Mouse (Mus musculus): ENCODE measurements around the gene Ugp2. TPM values are rescaled to one million over a fixed set of nuclear protein-coding genes. Genes with fewer than 3 reads are reported as not detected.

Gene Ugp2
- polyA plus RNA-seq, 1 experiment, result 3.7 TPM

GRCm38 (mm10) chr11:21401248-21401647 lies 30.2 kb upstream of the Ugp2 start:
- DNase-seq, result no peak
- no peaks in the 10 kb centered on the region for H3K36me3 ChIP-seq (ENCODE audit: control insufficient read depth, insufficient read depth, low read length)
- H3K27me3 ChIP-seq (ENCODE audit: control insufficient read depth, insufficient read depth, low read length), result no peaks in the 10 kb centered on the region
- H3K27ac ChIP-seq (ENCODE audit: control insufficient read depth, insufficient read depth, low read length), result no peak overlapping the region
- H3K4me3 ChIP-seq (ENCODE audit: control insufficient read depth, insufficient read depth, low read length), result no peak overlapping the region
- TF ChIP-seq POLR2A (IDR thresholded peaks at IDR 0.05; ENCODE audit: control insufficient read depth, extremely low read depth, insufficient read depth, low read length, poor library complexity), result no peak
- no peak for TF ChIP-seq CTCF (IDR thresholded peaks at IDR 0.05; ENCODE audit: borderline replicate concordance, control insufficient read depth, extremely low read depth, insufficient read depth, low read length, poor library complexity)
- WGBS, result 86% methylated on average over 2 of the region's 2 CpGs
- no peaks in the 10 kb centered on the region for H3K4me1 ChIP-seq (replicated peaks; ENCODE audit: control insufficient read depth, insufficient read depth, low read length)

GRCm38 (mm10) chr11:21399186-21399681 lies 28.2 kb upstream of the Ugp2 start:
- no peaks in the 10 kb centered on the region for H3K27me3 ChIP-seq (ENCODE audit: control insufficient read depth, insufficient read depth, low read length)
- H3K4me3 ChIP-seq (ENCODE audit: control insufficient read depth, insufficient read depth, low read length), result no peak overlapping the region
- no peak for DNase-seq
- no peak for TF ChIP-seq POLR2A (IDR thresholded peaks at IDR 0.05; ENCODE audit: control insufficient read depth, extremely low read depth, insufficient read depth, low read length, poor library complexity)
- no peak for TF ChIP-seq CTCF (IDR thresholded peaks at IDR 0.05; ENCODE audit: borderline replicate concordance, control insufficient read depth, extremely low read depth, insufficient read depth, low read length, poor library complexity)
- no peaks in the 10 kb centered on the region for H3K36me3 ChIP-seq (ENCODE audit: control insufficient read depth, insufficient read depth, low read length)
- no peak overlapping the region for H3K27ac ChIP-seq (ENCODE audit: control insufficient read depth, insufficient read depth, low read length)
- no peaks in the 10 kb centered on the region for H3K4me1 ChIP-seq (replicated peaks; ENCODE audit: control insufficient read depth, insufficient read depth, low read length)
- 90% methylated on average over 5 of the region's 5 CpGs for WGBS

DNA sequence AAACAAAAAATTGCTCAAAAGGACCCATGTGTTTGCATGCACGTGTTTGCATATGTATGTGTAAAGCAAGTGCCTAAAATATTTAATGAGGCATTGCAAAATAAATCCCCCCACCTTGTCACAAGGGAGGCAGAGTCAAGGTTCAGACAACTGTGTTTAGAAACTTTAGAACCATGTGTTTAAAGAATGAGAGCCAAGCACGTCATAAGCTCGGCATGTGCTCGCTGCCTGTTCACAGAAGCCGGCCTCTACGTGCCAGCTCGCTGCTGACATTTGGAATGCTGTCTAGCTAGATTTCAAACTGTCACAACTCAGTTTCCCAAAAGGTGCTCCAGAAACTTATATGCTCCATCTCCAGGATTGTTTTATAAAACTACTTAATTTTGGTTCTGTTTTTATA lies 27.5 kb upstream of the Ugp2 start:
- 93% methylated on average over 7 of the region's 7 CpGs for WGBS
- no peak overlapping the region for H3K27ac ChIP-seq (ENCODE audit: control insufficient read depth, insufficient read depth, low read length)
- H3K36me3 ChIP-seq (ENCODE audit: control insufficient read depth, insufficient read depth, low read length), result no peaks in the 10 kb centered on the region
- TF ChIP-seq POLR2A (IDR thresholded peaks at IDR 0.05; ENCODE audit: control insufficient read depth, extremely low read depth, insufficient read depth, low read length, poor library complexity) (no peak), CTCF (IDR thresholded peaks at IDR 0.05; ENCODE audit: borderline replicate concordance, control insufficient read depth, extremely low read depth, insufficient read depth, low read length, poor library complexity) (no peak)
- no peak for DNase-seq
- no peaks in the 10 kb centered on the region for H3K4me1 ChIP-seq (replicated peaks; ENCODE audit: control insufficient read depth, insufficient read depth, low read length)
- H3K27me3 ChIP-seq (ENCODE audit: control insufficient read depth, insufficient read depth, low read length), result no peaks in the 10 kb centered on the region
- H3K4me3 ChIP-seq (ENCODE audit: control insufficient read depth, insufficient read depth, low read length), result no peak overlapping the region

GRCm38 (mm10) chr11:21386790-21387189 lies 15.8 kb upstream of the Ugp2 start:
- no peak for TF ChIP-seq POLR2A (IDR thresholded peaks at IDR 0.05; ENCODE audit: control insufficient read depth, extremely low read depth, insufficient read depth, low read length, poor library complexity)
- no peak for TF ChIP-seq CTCF (IDR thresholded peaks at IDR 0.05; ENCODE audit: borderline replicate concordance, control insufficient read depth, extremely low read depth, insufficient read depth, low read length, poor library complexity)
- no peak for DNase-seq
- WGBS, result 92% methylated on average over 4 of the region's 4 CpGs

GRCm38 (mm10) chr11:21374096-21374495 lies 3.1 kb upstream of the Ugp2 start:
- Histone ChIP-seq H3K27me3 (ENCODE audit: control insufficient read depth, insufficient read depth, low read length) (no peaks in the 10 kb centered on the region), H3K27ac (ENCODE audit: control insufficient read depth, insufficient read depth, low read length) (no peak overlapping the region), H3K36me3 (ENCODE audit: control insufficient read depth, insufficient read depth, low read length) (no peaks in the 10 kb centered on the region), H3K4me1 (replicated peaks; ENCODE audit: control insufficient read depth, insufficient read depth, low read length) (peaks cover 3% of the 10 kb centered on the region; the same call in 1 of the 2 replicates), H3K4me3 (ENCODE audit: control insufficient read depth, insufficient read depth, low read length) (no peak overlapping the region)
- 95% methylated on average over 3 of the region's 3 CpGs for WGBS
- no peak for DNase-seq
- no peak for TF ChIP-seq POLR2A (IDR thresholded peaks at IDR 0.05; ENCODE audit: control insufficient read depth, extremely low read depth, insufficient read depth, low read length, poor library complexity)
- TF ChIP-seq CTCF (IDR thresholded peaks at IDR 0.05; ENCODE audit: borderline replicate concordance, control insufficient read depth, extremely low read depth, insufficient read depth, low read length, poor library complexity), result no peak

More at GRCm38 (mm10) chr11:21386790-21387189, 15.8 kb upstream of the Ugp2 start:
- H3K4me3 ChIP-seq (ENCODE audit: control insufficient read depth, insufficient read depth, low read length), result no peak overlapping the region
- no peak overlapping the region for H3K27ac ChIP-seq (ENCODE audit: control insufficient read depth, insufficient read depth, low read length)
- H3K4me1 ChIP-seq (replicated peaks; ENCODE audit: control insufficient read depth, insufficient read depth, low read length), result no peaks in the 10 kb centered on the region
- H3K27me3 ChIP-seq (ENCODE audit: control insufficient read depth, insufficient read depth, low read length), result no peaks in the 10 kb centered on the region
- H3K36me3 ChIP-seq (ENCODE audit: control insufficient read depth, insufficient read depth, low read length), result no peaks in the 10 kb centered on the region

- peak overlapping the region; percentile 83 for H3K4me3 ChIP-seq (ENCODE audit: control insufficient read depth, insufficient read depth, low read length)
- DNase-seq, result peak; percentile 83
- TF ChIP-seq CTCF (IDR thresholded peaks at IDR 0.05; ENCODE audit: borderline replicate concordance, control insufficient read depth, extremely low read depth, insufficient read depth, low read length, poor library complexity) (no peak), POLR2A (IDR thresholded peaks at IDR 0.05; ENCODE audit: control insufficient read depth, extremely low read depth, insufficient read depth, low read length, poor library complexity) (no peak)
- H3K4me1 ChIP-seq (replicated peaks; ENCODE audit: control insufficient read depth, insufficient read depth, low read length), result peaks cover 3% of the 10 kb centered on the region; the same call in 1 of the 2 replicates
- H3K36me3 ChIP-seq (ENCODE audit: control insufficient read depth, insufficient read depth, low read length), result no peaks in the 10 kb centered on the region
- H3K27ac ChIP-seq (ENCODE audit: control insufficient read depth, insufficient read depth, low read length), result no peak overlapping the region
- no peaks in the 10 kb centered on the region for H3K27me3 ChIP-seq (ENCODE audit: control insufficient read depth, insufficient read depth, low read length)
- under 1% methylated on average over 66 of the region's 69 CpGs for WGBS
Measured at GRCm38 (mm10) chr11:21370399-21371121, 441 bp downstream of the Ugp2 start.

Measured in thymus, adult 2 months (tissue).